Mouse (Mus musculus): Measurements from ENCODE around the gene Sva. TPM values are rescaled to one million over a fixed set of nuclear protein-coding genes. Genes with fewer than 3 reads are reported as not detected.

Sva gene
- polyA plus RNA-seq (2015; fragmentation: Nextera tagmentation; extraction: Ambion mirVana): not detected in 2 replicates

GRCm38 (mm10) chr6:42038094-42038493, at the start of gene Sva:
TSS of gene Sva (plus strand) at chr6:42038394.
- H3K27me3 ChIP-seq (replicated peaks; ENCODE audit: control insufficient read depth, insufficient read depth, low read length): no peaks in the 10 kb centered on the region
- H3K4me3 ChIP-seq (ENCODE audit: low read length): no peak within 1 kb of the TSS
- no peak within 1 kb of the TSS for H3K9ac ChIP-seq (ENCODE audit: low read depth, low read length)
- ATAC-seq: no peak
- H3K27ac ChIP-seq (ENCODE audit: low read length): no peak within 1 kb of the TSS
- no peaks in the 10 kb centered on the region for H3K36me3 ChIP-seq (ENCODE audit: control insufficient read depth, insufficient read depth, low read length)
- no peaks in the 10 kb centered on the region for H3K4me1 ChIP-seq (ENCODE audit: control insufficient read depth, insufficient read depth, low read length)
- no peaks in the 10 kb centered on the region for H3K9me3 ChIP-seq (ENCODE audit: control insufficient read depth, low read length)
- no peak within 1 kb of the TSS for H3K4me2 ChIP-seq (ENCODE audit: low read depth, low read length)

Other genes with a start within 250 kb of the Sva start
- gene Pip, start 190.9 kb upstream of the Sva start, polyA plus RNA-seq (2015; fragmentation: Nextera tagmentation; extraction: Ambion mirVana): not detected in 2 replicates
- gene Sval2, start 185.4 kb upstream of the Sva start, polyA plus RNA-seq (2015; fragmentation: Nextera tagmentation; extraction: Ambion mirVana): not detected in 2 replicates
- 5.4 and 9.2 TPM in 2 replicates for gene Sval1, start 86.8 kb upstream of the Sva start, polyA plus RNA-seq (2015; fragmentation: Nextera tagmentation; extraction: Ambion mirVana)
- gene Sval3, start 70.3 kb upstream of the Sva start, polyA plus RNA-seq (2015; fragmentation: Nextera tagmentation; extraction: Ambion mirVana): not detected in 2 replicates
- gene Tas2r139, start 102.5 kb downstream of the Sva start, polyA plus RNA-seq (2015; fragmentation: Nextera tagmentation; extraction: Ambion mirVana): not detected in 2 replicates
- not detected in 2 replicates for gene Tas2r144, start 176.9 kb downstream of the Sva start, polyA plus RNA-seq (2015; fragmentation: Nextera tagmentation; extraction: Ambion mirVana)
- gene Gstk1, start 207.5 kb downstream of the Sva start, polyA plus RNA-seq (2015; fragmentation: Nextera tagmentation; extraction: Ambion mirVana): 27.4 and 27.7 TPM in 2 replicates
- 19.5 and 22.9 TPM in 2 replicates for gene Tmem139, start 223.6 kb downstream of the Sva start, polyA plus RNA-seq (2015; fragmentation: Nextera tagmentation; extraction: Ambion mirVana)
- 39.5 and 39.9 TPM in 2 replicates for gene Casp2, start 226.6 kb downstream of the Sva start, polyA plus RNA-seq (2015; fragmentation: Nextera tagmentation; extraction: Ambion mirVana)
- 0.20 and 0.23 TPM in 2 replicates for gene Clcn1, start 248.3 kb downstream of the Sva start, polyA plus RNA-seq (2015; fragmentation: Nextera tagmentation; extraction: Ambion mirVana)